Mouse (Mus musculus) liver, embryonic 14.5 days (tissue): Measurements from ENCODE around the gene Tmem45b.

Source experiments
- CTCF ChIP-seq: IDR thresholded peaks from 2 replicates; pipeline ENCODE4 v1.5.1; 2016; ENCODE audit warnings: antibody characterized with exemption, low read depth, control low read depth
- EP300 ChIP-seq: IDR thresholded peaks from 2 replicates; pipeline ENCODE4 v1.6.1; 2016; ENCODE audit warnings: antibody characterized with exemption, low read depth

DNA sequence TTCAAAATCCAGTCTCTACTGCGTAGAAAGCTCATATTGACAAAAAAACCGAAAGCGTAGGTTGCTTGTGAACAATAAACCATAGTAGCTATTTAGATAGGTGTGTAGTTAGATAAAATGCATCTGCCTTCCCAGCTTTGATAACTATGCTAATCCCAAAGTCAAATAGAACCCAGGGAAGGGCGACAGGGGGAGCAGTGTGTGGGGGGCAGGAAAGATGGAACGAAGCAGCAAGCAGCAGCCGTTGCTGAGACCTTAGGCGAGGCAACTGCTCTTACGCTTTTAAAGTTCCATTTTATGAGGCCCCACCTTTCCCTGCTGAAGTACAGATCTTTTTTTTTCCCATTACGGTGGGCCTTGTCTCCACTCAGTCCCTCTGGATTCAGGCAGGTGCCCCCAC is 1.1 kb downstream of the Tmem45b start:
- TF ChIP-seq EP300 = no peak
- TF ChIP-seq CTCF = no peak
